Mouse (Mus musculus): ENCODE measurements around the gene Synj1. TPM values are rescaled to one million over a fixed set of nuclear protein-coding genes. Genes with fewer than 3 reads are reported as not detected.

Gene Synj1
- polyA plus RNA-seq, 1 experiment, result 25.1 TPM

DNA sequence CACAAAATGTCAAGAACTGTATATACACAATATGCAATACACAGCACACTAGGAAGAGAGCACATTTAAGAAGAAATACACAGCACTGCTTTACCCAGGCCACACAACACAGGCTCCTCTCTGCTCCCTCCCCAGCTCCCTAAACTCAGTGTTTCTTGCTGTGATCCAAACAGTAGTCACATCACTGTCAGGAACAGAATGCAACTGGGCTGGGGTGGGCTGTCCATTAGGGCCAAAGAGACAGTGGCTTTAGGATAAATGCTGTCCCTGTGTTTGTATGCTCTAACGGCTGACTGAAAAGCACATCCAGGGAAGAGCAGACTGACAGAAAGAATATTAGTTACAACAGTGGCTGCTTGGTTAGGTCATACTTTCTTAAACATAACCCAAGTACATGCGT is 18.8 kb upstream of the Synj1 start:
- H3K27ac ChIP-seq (ENCODE audit: insufficient read depth, low read length), result no peak overlapping the region
- no peaks in the 10 kb centered on the region for H3K27me3 ChIP-seq (ENCODE audit: control insufficient read depth, insufficient read depth, low read length)
- TF ChIP-seq POLR2A (IDR thresholded peaks at IDR 0.05; ENCODE audit: low read depth, low read length), result no peak
- TF ChIP-seq CTCF (IDR thresholded peaks at IDR 0.05; ENCODE audit: extremely low read depth, insufficient read depth, insufficient read length, insufficient replicate concordance), result no peak
- no peak for DNase-seq (ENCODE audit: low read depth in 1 of 2, low spot score in 2 of 2)
- WGBS, result 97% methylated on average over 2 of the region's 2 CpGs
- H3K36me3 ChIP-seq (ENCODE audit: control insufficient read depth, insufficient read depth, low read length), result peaks cover 46% of the 10 kb centered on the region
- H3K4me3 ChIP-seq (ENCODE audit: extremely low read depth, insufficient read depth, insufficient read length), result no peak overlapping the region
- no peaks in the 10 kb centered on the region for H3K4me1 ChIP-seq (ENCODE audit: control insufficient read depth, insufficient read depth, insufficient read length)

DNA sequence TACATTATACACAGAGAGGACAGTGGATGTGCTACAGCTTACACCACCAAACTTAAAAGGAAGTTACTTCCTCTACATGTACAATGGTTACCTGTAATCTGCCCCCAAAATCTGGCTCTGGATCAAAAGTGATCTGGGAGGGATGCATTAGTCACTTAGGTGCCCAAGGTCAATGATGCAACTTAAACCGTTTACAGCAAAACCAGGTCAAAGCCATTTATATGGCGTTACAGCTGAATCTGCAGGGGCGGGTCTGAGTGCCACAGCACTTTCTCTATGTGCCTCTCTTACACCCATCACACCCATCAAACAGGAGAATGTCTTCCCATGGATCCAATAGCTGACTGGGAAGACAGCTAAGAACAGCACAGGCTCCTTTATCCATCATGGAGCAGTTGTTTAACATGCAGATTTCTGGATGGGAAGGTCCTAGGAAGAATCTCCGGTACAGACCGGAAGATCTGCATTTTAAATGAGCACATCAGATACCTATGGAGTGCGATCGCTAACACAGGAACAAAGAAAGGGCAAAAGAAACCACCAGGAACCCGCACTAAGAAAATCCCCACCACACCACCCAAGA is 18.1 kb upstream of the Synj1 start:
- TF ChIP-seq CTCF (IDR thresholded peaks at IDR 0.05; ENCODE audit: extremely low read depth, insufficient read depth, insufficient read length, insufficient replicate concordance) (no peak), POLR2A (IDR thresholded peaks at IDR 0.05; ENCODE audit: low read depth, low read length) (no peak)
- Histone ChIP-seq H3K4me3 (ENCODE audit: extremely low read depth, insufficient read depth, insufficient read length) (no peak overlapping the region), H3K36me3 (ENCODE audit: control insufficient read depth, insufficient read depth, low read length) (peaks cover 46% of the 10 kb centered on the region), H3K27ac (ENCODE audit: insufficient read depth, low read length) (no peak overlapping the region), H3K4me1 (ENCODE audit: control insufficient read depth, insufficient read depth, insufficient read length) (no peaks in the 10 kb centered on the region), H3K27me3 (ENCODE audit: control insufficient read depth, insufficient read depth, low read length) (no peaks in the 10 kb centered on the region)
- WGBS, result 95% methylated on average over 8 of the region's 8 CpGs
- DNase-seq (ENCODE audit: low read depth in 1 of 2, low spot score in 2 of 2), result no peak

DNA sequence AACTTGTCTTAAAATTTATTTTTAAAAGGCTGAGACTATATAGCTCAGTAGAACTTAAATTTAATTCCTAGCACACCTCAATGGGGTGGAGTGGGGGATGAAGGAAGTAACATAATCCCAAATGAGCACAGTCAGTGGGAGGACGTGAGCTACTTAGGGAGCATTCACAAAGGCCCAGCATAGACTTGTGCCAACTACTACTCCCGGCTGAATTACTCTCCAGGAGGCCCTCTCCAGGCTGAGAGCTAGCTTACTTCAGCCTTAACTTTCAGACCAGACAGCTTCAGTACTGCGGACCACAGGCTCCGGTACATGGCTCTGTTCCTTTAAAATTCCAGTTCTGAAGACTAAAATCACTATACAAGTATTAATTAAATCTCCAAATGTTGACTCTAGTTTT is 15.2 kb upstream of the Synj1 start:
- DNase-seq (ENCODE audit: low read depth in 1 of 2, low spot score in 2 of 2), result no peak
- no peak overlapping the region for H3K27ac ChIP-seq (ENCODE audit: insufficient read depth, low read length)
- H3K4me3 ChIP-seq (ENCODE audit: extremely low read depth, insufficient read depth, insufficient read length), result no peak overlapping the region
- TF ChIP-seq CTCF (IDR thresholded peaks at IDR 0.05; ENCODE audit: extremely low read depth, insufficient read depth, insufficient read length, insufficient replicate concordance), result no peak
- TF ChIP-seq POLR2A (IDR thresholded peaks at IDR 0.05; ENCODE audit: low read depth, low read length), result no peak
- no peaks in the 10 kb centered on the region for H3K4me1 ChIP-seq (ENCODE audit: control insufficient read depth, insufficient read depth, insufficient read length)
- H3K36me3 ChIP-seq (ENCODE audit: control insufficient read depth, insufficient read depth, low read length), result peaks cover 48% of the 10 kb centered on the region
- H3K27me3 ChIP-seq (ENCODE audit: control insufficient read depth, insufficient read depth, low read length), result no peaks in the 10 kb centered on the region
- 95% methylated on average over 4 of the region's 4 CpGs for WGBS

DNA sequence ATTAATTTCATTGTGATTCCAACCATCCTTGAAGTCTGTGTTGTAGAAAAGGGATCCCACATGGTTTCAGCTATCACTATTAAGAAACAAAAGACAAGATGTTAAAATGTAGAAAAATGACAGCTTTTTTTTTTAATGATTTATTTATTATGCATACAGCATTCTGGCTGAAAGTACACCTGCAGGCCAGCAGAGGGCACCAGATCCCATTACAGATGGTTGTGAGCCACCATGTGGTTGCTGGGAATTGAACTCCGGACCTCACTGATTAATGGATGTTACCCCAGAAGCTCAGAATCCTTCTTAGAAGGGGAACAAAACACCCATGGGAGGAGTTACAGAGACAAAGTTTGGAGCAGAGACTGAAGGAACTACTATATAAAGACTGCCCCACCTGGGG is 12.3 kb upstream of the Synj1 start:
- WGBS, result 97% methylated on average over 1 of the region's 1 CpGs

DNA sequence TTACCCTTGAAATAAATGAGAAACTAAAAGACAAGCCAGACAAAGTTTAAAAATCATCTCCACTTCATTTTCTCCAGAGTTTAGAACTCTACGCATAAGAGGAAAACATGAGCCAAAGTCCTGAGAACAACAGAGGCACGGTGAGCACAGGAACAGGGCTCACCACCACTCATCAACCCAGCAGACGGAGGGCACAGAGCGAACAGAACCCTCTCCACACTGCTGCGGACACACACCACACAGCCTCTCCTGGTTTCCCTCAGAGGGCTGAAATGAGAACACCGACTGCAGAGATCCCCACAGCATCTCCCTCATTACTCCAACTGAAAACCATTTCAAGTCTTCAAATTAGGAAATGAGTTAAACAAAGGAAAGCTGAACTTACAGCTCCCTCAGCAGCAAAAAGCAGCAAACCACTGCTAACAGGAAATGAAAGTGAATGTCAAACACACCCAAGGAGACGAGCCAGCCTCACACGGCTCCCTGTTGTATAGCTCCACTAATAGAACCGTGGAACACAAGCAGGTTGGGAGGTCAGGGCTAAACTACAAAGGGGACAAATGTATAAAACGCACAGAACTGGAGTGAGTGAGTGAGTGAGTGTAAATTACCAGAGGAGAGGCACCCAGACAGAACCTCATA is 9.9 kb upstream of the Synj1 start:
- H3K4me1 ChIP-seq (ENCODE audit: control insufficient read depth, insufficient read depth, insufficient read length), result no peaks in the 10 kb centered on the region; the same call in 1 of the 2 replicates
- no peak overlapping the region for H3K4me3 ChIP-seq (ENCODE audit: extremely low read depth, insufficient read depth, insufficient read length)
- no peak for DNase-seq (ENCODE audit: low read depth in 1 of 2, low spot score in 2 of 2)
- 62% methylated on average over 10 of the region's 10 CpGs for WGBS
- H3K36me3 ChIP-seq (ENCODE audit: control insufficient read depth, insufficient read depth, low read length), result peaks cover 36% of the 10 kb centered on the region
- TF ChIP-seq CTCF (IDR thresholded peaks at IDR 0.05; ENCODE audit: extremely low read depth, insufficient read depth, insufficient read length, insufficient replicate concordance) (no peak), POLR2A (IDR thresholded peaks at IDR 0.05; ENCODE audit: low read depth, low read length) (no peak)
- no peaks in the 10 kb centered on the region for H3K27me3 ChIP-seq (ENCODE audit: control insufficient read depth, insufficient read depth, low read length)
- peak overlapping the region; percentile 29 for H3K27ac ChIP-seq (ENCODE audit: insufficient read depth, low read length)

More for the DNA sequence above, 12.3 kb upstream of the Synj1 start:
- DNase-seq (ENCODE audit: low read depth in 1 of 2, low spot score in 2 of 2), result no peak
- peaks cover 45% of the 10 kb centered on the region for H3K36me3 ChIP-seq (ENCODE audit: control insufficient read depth, insufficient read depth, low read length)
- no peak for TF ChIP-seq POLR2A (IDR thresholded peaks at IDR 0.05; ENCODE audit: low read depth, low read length)
- TF ChIP-seq CTCF (IDR thresholded peaks at IDR 0.05; ENCODE audit: extremely low read depth, insufficient read depth, insufficient read length, insufficient replicate concordance), result peak; percentile 5; the same call in 1 of the 2 replicates
- H3K27me3 ChIP-seq (ENCODE audit: control insufficient read depth, insufficient read depth, low read length), result no peaks in the 10 kb centered on the region
- H3K27ac ChIP-seq (ENCODE audit: insufficient read depth, low read length), result no peak overlapping the region
- no peaks in the 10 kb centered on the region; the same call in 1 of the 2 replicates for H3K4me1 ChIP-seq (ENCODE audit: control insufficient read depth, insufficient read depth, insufficient read length)
- H3K4me3 ChIP-seq (ENCODE audit: extremely low read depth, insufficient read depth, insufficient read length), result no peak overlapping the region

DNA sequence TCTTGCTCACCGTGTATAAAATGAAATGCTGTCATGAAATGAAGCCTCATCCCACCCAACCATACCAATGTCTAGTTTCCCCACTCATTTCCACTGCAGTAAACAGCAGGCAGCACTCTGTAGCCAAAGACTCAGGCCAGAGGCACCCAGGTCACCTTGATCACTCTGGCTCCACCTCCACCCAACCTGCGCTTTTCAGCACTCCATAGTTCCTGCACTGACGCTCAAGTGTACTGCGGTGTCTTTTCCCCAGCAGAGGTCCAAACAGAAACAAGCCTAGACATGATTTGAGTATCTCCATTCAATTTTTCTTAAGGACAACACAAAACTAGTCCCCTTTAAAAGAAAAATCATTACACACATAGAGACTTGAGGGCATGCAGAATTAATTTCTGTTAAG is 8.4 kb upstream of the Synj1 start:
- DNase-seq (ENCODE audit: low read depth in 1 of 2, low spot score in 2 of 2), result no peak
- WGBS, result 90% methylated on average over 4 of the region's 4 CpGs
- Histone ChIP-seq H3K27me3 (ENCODE audit: control insufficient read depth, insufficient read depth, low read length) (no peaks in the 10 kb centered on the region), H3K36me3 (ENCODE audit: control insufficient read depth, insufficient read depth, low read length) (peaks cover 29% of the 10 kb centered on the region), H3K27ac (ENCODE audit: insufficient read depth, low read length) (no peak overlapping the region), H3K4me3 (ENCODE audit: extremely low read depth, insufficient read depth, insufficient read length) (no peak overlapping the region), H3K4me1 (ENCODE audit: control insufficient read depth, insufficient read depth, insufficient read length) (no peaks in the 10 kb centered on the region; the same call in 1 of the 2 replicates)
- no peak for TF ChIP-seq CTCF (IDR thresholded peaks at IDR 0.05; ENCODE audit: extremely low read depth, insufficient read depth, insufficient read length, insufficient replicate concordance)
- TF ChIP-seq POLR2A (IDR thresholded peaks at IDR 0.05; ENCODE audit: low read depth, low read length), result no peak

DNA sequence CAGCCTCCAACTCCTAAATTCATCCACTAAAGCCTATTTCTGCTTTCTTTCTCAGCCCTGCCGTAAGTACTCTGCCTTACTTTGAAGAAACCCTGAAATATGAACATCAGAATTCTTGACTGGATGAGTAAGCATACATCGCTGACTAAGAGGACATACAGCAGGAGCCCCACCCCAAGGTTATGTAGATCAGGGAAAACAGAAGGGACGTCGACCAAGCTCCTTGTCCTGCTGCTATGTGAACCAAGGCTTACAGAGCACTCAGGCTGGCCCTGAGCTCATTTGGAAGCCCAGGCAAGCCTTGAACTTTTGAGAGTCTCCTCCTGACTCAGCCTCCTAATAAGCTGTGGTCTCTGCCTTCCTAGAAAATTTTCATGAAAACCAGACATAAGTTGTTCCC is 4.7 kb upstream of the Synj1 start:
- TF ChIP-seq POLR2A (IDR thresholded peaks at IDR 0.05; ENCODE audit: low read depth, low read length), result no peak
- TF ChIP-seq CTCF (IDR thresholded peaks at IDR 0.05; ENCODE audit: extremely low read depth, insufficient read depth, insufficient read length, insufficient replicate concordance), result no peak
- Histone ChIP-seq H3K4me1 (ENCODE audit: control insufficient read depth, insufficient read depth, insufficient read length) (no peaks in the 10 kb centered on the region; the same call in 1 of the 2 replicates), H3K27ac (ENCODE audit: insufficient read depth, low read length) (no peak overlapping the region), H3K27me3 (ENCODE audit: control insufficient read depth, insufficient read depth, low read length) (no peaks in the 10 kb centered on the region), H3K36me3 (ENCODE audit: control insufficient read depth, insufficient read depth, low read length) (peaks cover 19% of the 10 kb centered on the region), H3K4me3 (ENCODE audit: extremely low read depth, insufficient read depth, insufficient read length) (no peak overlapping the region)
- 92% methylated on average over 4 of the region's 4 CpGs for WGBS
- DNase-seq (ENCODE audit: low read depth in 1 of 2, low spot score in 2 of 2), result no peak
